Mouse (Mus musculus): Measurements from ENCODE around the gene Hnf4a. TPM values are rescaled to one million over a fixed set of nuclear protein-coding genes. Genes with fewer than 3 reads are reported as not detected.

Hnf4a gene
- polyA plus RNA-seq, 1 experiment from 2014 or later = 0.11 TPM

DNA sequence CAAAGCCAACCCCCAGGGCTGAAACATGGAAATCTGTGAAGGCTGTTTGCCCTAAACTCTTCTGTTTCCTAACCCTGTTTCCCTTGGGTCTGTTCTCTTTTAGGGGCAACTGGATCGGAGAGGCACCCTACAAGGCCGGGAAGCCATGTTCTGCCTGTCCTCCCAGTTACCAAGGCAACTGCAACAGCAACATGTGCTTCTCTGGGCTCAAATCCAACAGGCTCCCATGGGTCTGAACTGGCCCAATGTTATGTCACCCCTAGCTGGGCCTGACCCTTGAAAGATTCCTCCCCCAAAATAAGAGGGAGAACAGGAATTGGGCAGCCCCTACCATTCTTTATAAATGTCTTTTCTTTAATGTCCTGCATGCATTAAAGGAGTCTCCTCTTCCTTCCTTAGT, 4.4 kb upstream of the Hnf4a start:
- no peak for TF ChIP-seq CTCF (IDR thresholded peaks at IDR 0.05; ENCODE audit: low read depth)
- Histone ChIP-seq H3K27me3 (ENCODE audit: insufficient read depth, low read length) (no peaks in the 10 kb centered on the region), H3K27ac (ENCODE audit: low read depth) (no peak overlapping the region), H3K4me1 (ENCODE audit: insufficient read depth) (no peaks in the 10 kb centered on the region), H3K9ac (no peak overlapping the region), H3K36me3 (ENCODE audit: insufficient read depth) (no peaks in the 10 kb centered on the region), H3K4me2 (no peak overlapping the region), H3K4me3 (ENCODE audit: low read depth, low read length) (no peak overlapping the region), H3K9me3 (ENCODE audit: low read depth, low read length) (no peaks in the 10 kb centered on the region)
- WGBS = 60% methylated on average over 2 of the region's 2 CpGs
- peak; percentile 6 for DNase-seq
- ATAC-seq (ENCODE audit: insufficient read depth) = no peak

DNA sequence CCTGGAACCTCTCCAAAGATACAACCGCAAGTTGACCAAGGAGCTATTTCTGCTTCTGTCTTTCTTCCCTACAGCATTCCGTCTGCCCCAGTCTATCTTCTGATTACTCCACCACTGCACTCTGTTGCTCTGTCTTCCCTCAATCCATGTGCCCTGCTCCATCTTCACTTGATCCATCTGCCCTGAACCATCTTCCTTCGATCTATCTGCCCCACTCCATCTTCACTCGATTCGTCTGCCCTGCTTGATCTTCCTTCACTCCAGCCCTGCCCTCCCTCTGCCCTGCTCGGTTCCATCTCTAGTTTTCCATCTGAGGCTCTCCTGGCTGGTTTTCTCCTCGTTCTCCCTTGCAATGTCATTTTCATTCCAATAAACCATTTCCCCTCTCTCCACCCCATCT, 3.4 kb upstream of the Hnf4a start:
- no peak overlapping the region for H3K27ac ChIP-seq (ENCODE audit: low read depth)
- no peak overlapping the region for H3K9ac ChIP-seq
- DNase-seq = no peak
- H3K4me1 ChIP-seq (ENCODE audit: insufficient read depth) = no peaks in the 10 kb centered on the region
- no peaks in the 10 kb centered on the region for H3K27me3 ChIP-seq (ENCODE audit: insufficient read depth, low read length)
- H3K9me3 ChIP-seq (ENCODE audit: low read depth, low read length) = no peaks in the 10 kb centered on the region
- WGBS = 68% methylated on average over 7 of the region's 7 CpGs
- H3K4me3 ChIP-seq (ENCODE audit: low read depth, low read length) = no peak overlapping the region
- no peak for ATAC-seq (ENCODE audit: insufficient read depth)
- TF ChIP-seq CTCF (IDR thresholded peaks at IDR 0.05; ENCODE audit: low read depth) = no peak
- H3K36me3 ChIP-seq (ENCODE audit: insufficient read depth) = no peaks in the 10 kb centered on the region
- H3K4me2 ChIP-seq = no peak overlapping the region

DNA sequence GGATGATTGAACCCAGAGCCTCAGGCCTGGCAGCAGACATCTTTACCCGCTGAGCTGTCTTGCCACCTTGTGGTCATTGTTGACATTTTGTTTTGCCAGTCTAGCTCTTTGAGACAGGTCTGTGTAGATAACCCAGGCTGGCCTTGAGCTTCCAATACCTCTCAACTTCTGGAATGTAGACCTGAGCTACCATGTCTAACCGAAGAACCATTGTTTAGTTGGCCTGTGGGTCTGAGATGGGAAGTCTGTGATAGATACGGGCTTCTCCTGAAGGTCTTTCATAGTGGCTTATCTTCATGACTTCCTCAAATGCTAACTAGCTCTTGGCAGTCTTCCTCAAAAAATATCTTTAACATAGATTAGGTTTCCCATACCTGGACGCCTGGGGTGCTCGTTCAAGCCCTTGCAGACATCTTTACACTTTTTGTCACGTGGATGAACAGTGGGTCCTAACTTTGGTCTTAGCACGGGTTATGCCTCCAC, 19.2 kb downstream of the Hnf4a start:
- 0 out of 2 replicates have a peak, but pooled peaks have one; percentile 20 for TF ChIP-seq CTCF (IDR thresholded peaks at IDR 0.05; ENCODE audit: low read depth)
- ATAC-seq (ENCODE audit: insufficient read depth) (no peak), DNase-seq (no peak)
- Histone ChIP-seq H3K4me3 (ENCODE audit: low read depth, low read length) (no peak overlapping the region), H3K9ac (no peak overlapping the region), H3K36me3 (ENCODE audit: insufficient read depth) (no peaks in the 10 kb centered on the region), H3K4me2 (no peak overlapping the region), H3K4me1 (ENCODE audit: insufficient read depth) (no peaks in the 10 kb centered on the region), H3K9me3 (ENCODE audit: low read depth, low read length) (no peaks in the 10 kb centered on the region), H3K27me3 (ENCODE audit: insufficient read depth, low read length) (no peaks in the 10 kb centered on the region), H3K27ac (ENCODE audit: low read depth) (no peak overlapping the region)
- 84% methylated on average over 7 of the region's 7 CpGs for WGBS

DNA sequence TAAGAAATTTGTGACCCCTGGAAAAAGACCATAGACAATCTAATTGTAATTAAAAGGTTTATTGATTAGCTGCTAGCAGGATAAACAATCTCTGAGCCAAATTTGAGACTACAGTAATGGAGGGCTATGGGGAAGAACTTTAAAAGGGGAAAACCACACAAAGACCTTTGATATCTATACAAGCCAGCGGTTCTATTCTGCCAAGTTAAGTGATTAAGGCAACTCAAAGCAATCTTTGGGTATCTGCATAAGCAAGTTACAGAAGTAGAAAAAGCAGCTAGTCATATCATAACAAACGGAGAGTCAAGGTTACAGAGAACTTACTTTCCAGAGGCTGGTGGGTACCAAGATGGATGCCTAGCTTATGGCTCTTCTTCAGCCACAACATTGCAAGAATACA, 20.9 kb downstream of the Hnf4a start:
- H3K9me3 ChIP-seq (ENCODE audit: low read depth, low read length) = no peaks in the 10 kb centered on the region
- H3K27ac ChIP-seq (ENCODE audit: low read depth) = no peak overlapping the region
- no peak overlapping the region for H3K4me3 ChIP-seq (ENCODE audit: low read depth, low read length)
- DNase-seq = no peak
- no peak for ATAC-seq (ENCODE audit: insufficient read depth)
- 80% methylated on average over 2 of the region's 2 CpGs for WGBS
- H3K27me3 ChIP-seq (ENCODE audit: insufficient read depth, low read length) = no peaks in the 10 kb centered on the region
- no peaks in the 10 kb centered on the region for H3K36me3 ChIP-seq (ENCODE audit: insufficient read depth)
- no peaks in the 10 kb centered on the region for H3K4me1 ChIP-seq (ENCODE audit: insufficient read depth)
- TF ChIP-seq CTCF (IDR thresholded peaks at IDR 0.05; ENCODE audit: low read depth) = no peak
- no peak overlapping the region for H3K9ac ChIP-seq
- H3K4me2 ChIP-seq = no peak overlapping the region

DNA sequence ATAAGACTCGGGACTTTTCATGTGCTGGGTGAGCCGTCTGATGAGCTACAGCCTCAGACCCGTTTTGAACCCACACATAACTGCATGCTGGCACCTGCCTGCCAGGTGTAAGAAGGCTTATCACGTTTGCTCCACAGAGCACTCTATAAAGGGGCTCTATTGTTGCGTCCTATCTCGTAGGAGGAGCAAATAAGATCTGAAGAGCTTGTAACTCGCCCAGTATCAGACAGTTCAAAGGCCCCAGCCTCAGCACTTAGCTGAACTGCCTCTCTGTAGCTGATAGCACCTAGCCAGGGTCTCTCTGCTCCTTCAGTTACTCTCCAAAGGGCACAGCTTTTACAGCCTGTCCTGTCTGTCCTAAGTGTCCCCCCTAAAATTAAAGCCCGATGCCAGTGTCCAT, 23.8 kb downstream of the Hnf4a start:
- TF ChIP-seq CTCF (IDR thresholded peaks at IDR 0.05; ENCODE audit: low read depth) = no peak
- Histone ChIP-seq H3K27me3 (ENCODE audit: insufficient read depth, low read length) (no peaks in the 10 kb centered on the region), H3K9me3 (ENCODE audit: low read depth, low read length) (no peaks in the 10 kb centered on the region), H3K4me2 (no peak overlapping the region), H3K27ac (ENCODE audit: low read depth) (no peak overlapping the region), H3K4me1 (ENCODE audit: insufficient read depth) (no peaks in the 10 kb centered on the region), H3K4me3 (ENCODE audit: low read depth, low read length) (no peak overlapping the region), H3K36me3 (ENCODE audit: insufficient read depth) (no peaks in the 10 kb centered on the region), H3K9ac (no peak overlapping the region)
- DNase-seq (no peak), ATAC-seq (ENCODE audit: insufficient read depth) (no peak)
- WGBS = 43% methylated on average over 8 of the region's 8 CpGs

DNA sequence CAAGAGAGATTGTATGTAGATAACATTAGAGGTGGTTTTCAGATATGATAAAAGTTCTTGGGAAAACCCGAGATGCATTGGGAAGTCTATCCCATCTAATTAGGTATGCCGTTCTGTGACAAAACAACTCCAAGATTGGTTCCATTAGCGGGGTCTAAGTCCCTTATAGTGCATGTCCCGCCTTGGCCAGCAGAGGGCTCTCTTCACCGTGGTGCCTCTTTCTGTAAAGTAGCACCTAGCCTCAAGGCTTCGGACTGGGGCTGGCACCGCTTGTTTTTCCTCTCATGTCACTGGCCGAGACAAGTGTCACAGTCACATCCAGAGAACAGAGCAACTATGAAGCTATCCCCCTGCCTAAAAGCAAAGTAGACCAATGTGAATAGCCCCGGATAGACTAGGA, 25.3 kb downstream of the Hnf4a start:
- TF ChIP-seq CTCF (IDR thresholded peaks at IDR 0.05; ENCODE audit: low read depth) = peak; percentile 92
- WGBS = 10% methylated on average over 9 of the region's 9 CpGs

DNA sequence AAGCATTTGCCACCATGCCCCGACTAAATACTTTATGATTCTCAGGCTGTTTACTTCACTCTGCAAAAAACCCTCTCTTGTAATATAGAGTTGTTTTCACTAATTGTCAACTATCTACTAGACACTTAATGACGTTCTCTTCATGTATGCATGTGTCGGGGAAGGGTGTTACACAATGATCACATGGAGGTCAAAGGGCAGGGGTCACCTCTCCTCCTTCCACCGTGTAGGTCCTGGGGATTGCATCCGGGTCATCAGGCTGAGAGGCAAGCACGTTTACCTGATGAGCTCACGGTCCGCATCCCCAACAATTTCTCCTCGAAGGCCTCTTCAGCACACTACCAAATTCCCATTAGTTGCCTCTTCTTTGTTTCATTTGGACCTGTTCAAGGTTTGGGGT, 26.6 kb downstream of the Hnf4a start:
- DNase-seq (no peak), ATAC-seq (ENCODE audit: insufficient read depth) (no peak)
- H3K9ac ChIP-seq = no peak overlapping the region
- 77% methylated on average over 9 of the region's 9 CpGs for WGBS
- H3K9me3 ChIP-seq (ENCODE audit: low read depth, low read length) = no peaks in the 10 kb centered on the region
- H3K27ac ChIP-seq (ENCODE audit: low read depth) = no peak overlapping the region
- H3K4me1 ChIP-seq (ENCODE audit: insufficient read depth) = no peaks in the 10 kb centered on the region
- H3K4me3 ChIP-seq (ENCODE audit: low read depth, low read length) = no peak overlapping the region
- no peak for TF ChIP-seq CTCF (IDR thresholded peaks at IDR 0.05; ENCODE audit: low read depth)
- no peaks in the 10 kb centered on the region for H3K27me3 ChIP-seq (ENCODE audit: insufficient read depth, low read length)
- H3K4me2 ChIP-seq = no peak overlapping the region
- no peaks in the 10 kb centered on the region for H3K36me3 ChIP-seq (ENCODE audit: insufficient read depth)

More for the DNA sequence above, 25.3 kb downstream of the Hnf4a start:
- H3K4me1 ChIP-seq (ENCODE audit: insufficient read depth) = no peaks in the 10 kb centered on the region
- no peak overlapping the region for H3K27ac ChIP-seq (ENCODE audit: low read depth)
- H3K9ac ChIP-seq = no peak overlapping the region
- DNase-seq = peak; percentile 89
- H3K9me3 ChIP-seq (ENCODE audit: low read depth, low read length) = no peaks in the 10 kb centered on the region
- H3K27me3 ChIP-seq (ENCODE audit: insufficient read depth, low read length) = no peaks in the 10 kb centered on the region
- ATAC-seq (ENCODE audit: insufficient read depth) = no peak
- no peak overlapping the region for H3K4me2 ChIP-seq
- H3K4me3 ChIP-seq (ENCODE audit: low read depth, low read length) = no peak overlapping the region
- no peaks in the 10 kb centered on the region for H3K36me3 ChIP-seq (ENCODE audit: insufficient read depth)
